Mouse (Mus musculus): ENCODE results near the gene R3hcc1l.

DNA sequence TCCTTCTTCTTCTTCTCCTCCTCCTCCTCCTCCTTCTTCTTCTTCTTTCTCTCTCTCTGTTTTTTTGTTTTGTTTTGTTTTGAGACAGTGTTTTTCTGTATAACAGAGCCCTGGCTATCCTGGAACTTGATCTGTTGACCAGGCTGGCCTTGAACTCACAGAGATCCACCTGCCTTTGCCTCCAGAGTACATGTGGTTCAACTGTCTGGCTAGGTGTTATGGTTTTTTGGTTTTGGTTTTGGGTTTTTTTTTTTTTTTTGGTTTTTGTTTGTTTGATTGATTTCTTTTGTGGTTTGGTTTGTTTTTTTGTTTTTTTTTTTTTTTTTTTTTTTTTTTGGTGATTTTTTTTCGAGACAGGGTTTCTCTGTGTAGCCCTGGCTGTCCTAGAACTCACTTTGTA lies 58.3 kb downstream of the R3hcc1l start:
- TF ChIP-seq POLR2A (IDR thresholded peaks at IDR 0.05; ENCODE audit: borderline replicate concordance, insufficient read depth, low read length) (no peak), CTCF (IDR thresholded peaks at IDR 0.05; ENCODE audit: borderline replicate concordance, insufficient read depth, low read depth, low read length) (no peak)
